Mouse (Mus musculus) thymus, adult 2 months (tissue): ENCODE results near the gene Clca2. TPM values are rescaled to one million over a fixed set of nuclear protein-coding genes. Genes with fewer than 3 reads are reported as not detected.

ENCODE experiments used
- DNase-seq: peaks from one replicate; pipeline ENCODE4 v3.0.0; 2021
- H3K27ac ChIP-seq: fragments of 200-500 bp; 2 replicates; pipeline ENCODE4 v1.5.1; 2012; ENCODE audit warnings: low read length, control low read depth; ENCODE audit not compliant: control insufficient read depth, insufficient read depth
- H3K27me3 ChIP-seq: fragments of 200-500 bp; 2 replicates; pipeline ENCODE4 v1.6.1; 2012; ENCODE audit warnings: mild to moderate bottlenecking, low read length, moderate library complexity, mixed read lengths; ENCODE audit not compliant: control insufficient read depth, insufficient read depth
- H3K36me3 ChIP-seq: fragments of 200-500 bp; 2 replicates; pipeline ENCODE4 v1.6.1; 2012; ENCODE audit warnings: mild to moderate bottlenecking, low read length, moderate library complexity; ENCODE audit not compliant: control insufficient read depth, insufficient read depth
- H3K4me1 ChIP-seq: fragments of 200-500 bp; replicated peaks from 2 replicates; pipeline ENCODE4 v1.6.1; 2012; ENCODE audit warnings: low read length; ENCODE audit not compliant: control insufficient read depth, insufficient read depth
- H3K4me3 ChIP-seq: fragments of 200-500 bp; 2 replicates; pipeline ENCODE4 v1.5.1; 2012; ENCODE audit warnings: mild to moderate bottlenecking, low read length, control low read depth, moderate library complexity; ENCODE audit not compliant: control insufficient read depth, insufficient read depth
- CTCF ChIP-seq: fragments of 200-500 bp; IDR thresholded peaks from 2 replicates; pipeline ENCODE4 v1.5.1; 2012; ENCODE audit warnings: mild to moderate bottlenecking, control low read depth, low read length, moderate library complexity, borderline replicate concordance; ENCODE audit not compliant: control insufficient read depth, poor library complexity, insufficient read depth; ENCODE audit errors: extremely low read depth
- POLR2A ChIP-seq: fragments of 200-500 bp; IDR thresholded peaks from 2 replicates; pipeline ENCODE4 v1.6.1; 2012; ENCODE audit warnings: mild to moderate bottlenecking, low read length, control low read depth, moderate library complexity; ENCODE audit not compliant: control insufficient read depth, poor library complexity, insufficient read depth; ENCODE audit errors: extremely low read depth
- WGBS: fragments of 180-500 bp; shearing (Covaris S2); methylation state at CpG from one replicate; pipeline ENCODE4 v1.1.7; 2018; 5-methylcytosine and 5-hydroxymethylcytosine counted together
- polyA plus RNA-seq: library from polyadenylated mRNA; depleted of rRNA; stranded (reverse); fragments of >200 nt; gene quantifications from 2 replicates; pipeline ENCODE4 v1.2.3, GENCODE M21; 2012; rRNA removed

Clca2 gene
- polyA plus RNA-seq, 1 experiment, result 2.0 TPM

DNA sequence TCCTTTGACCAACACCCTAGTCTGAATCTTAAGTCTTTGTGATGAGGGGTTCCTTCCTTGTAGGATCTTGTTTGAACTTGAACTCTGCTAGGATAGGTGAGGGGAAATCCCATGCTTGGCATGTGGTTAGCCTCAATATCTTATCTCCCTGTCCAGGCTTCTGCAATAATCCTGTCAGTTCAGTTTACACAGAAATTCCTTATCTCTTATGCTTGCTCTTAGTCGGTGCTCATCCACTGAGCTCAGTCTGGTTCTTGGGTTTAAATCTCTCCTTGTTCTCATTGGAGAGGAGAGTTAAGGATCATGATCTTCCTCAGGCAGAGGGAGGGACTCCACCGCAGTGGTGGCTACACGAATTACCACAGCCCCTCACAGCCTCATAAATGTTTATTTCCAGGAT lies 49.4 kb downstream of the Clca2 start:
- H3K4me3 ChIP-seq, result no peak overlapping the region
- WGBS, result 26% methylated on average over 3 of the region's 3 CpGs
- H3K27ac ChIP-seq, result no peak overlapping the region
- no peaks in the 10 kb centered on the region for H3K36me3 ChIP-seq
- TF ChIP-seq CTCF (no peak), POLR2A (no peak)
- H3K4me1 ChIP-seq, result no peaks in the 10 kb centered on the region
- DNase-seq, result no peak
- H3K27me3 ChIP-seq, result no peaks in the 10 kb centered on the region

DNA sequence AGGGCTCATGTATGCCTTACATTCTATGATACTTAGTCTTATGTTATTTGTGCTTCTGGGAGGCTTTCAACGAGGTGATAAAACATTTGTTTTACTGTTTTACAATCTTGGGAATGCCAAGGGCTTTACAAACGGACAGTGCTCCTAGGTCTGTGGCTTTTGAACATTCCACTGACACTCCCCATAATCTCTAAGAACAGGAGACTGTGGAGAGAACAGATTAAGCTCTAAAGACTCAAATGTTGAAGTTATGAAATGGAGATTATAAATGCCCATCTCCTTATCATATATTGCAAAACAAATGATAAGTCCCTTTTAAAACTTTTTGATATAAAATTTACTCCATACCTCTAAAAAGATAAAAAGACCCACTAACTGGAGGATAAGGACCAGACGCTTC lies 60.4 kb downstream of the Clca2 start:
- no peak for TF ChIP-seq CTCF
- no peak for TF ChIP-seq POLR2A
- WGBS, result 74% methylated on average over 3 of the region's 3 CpGs
- H3K27ac ChIP-seq, result no peak overlapping the region
- no peak for DNase-seq
- no peaks in the 10 kb centered on the region for H3K4me1 ChIP-seq
- H3K4me3 ChIP-seq, result no peak overlapping the region
- H3K36me3 ChIP-seq, result no peaks in the 10 kb centered on the region
- H3K27me3 ChIP-seq, result no peaks in the 10 kb centered on the region

DNA sequence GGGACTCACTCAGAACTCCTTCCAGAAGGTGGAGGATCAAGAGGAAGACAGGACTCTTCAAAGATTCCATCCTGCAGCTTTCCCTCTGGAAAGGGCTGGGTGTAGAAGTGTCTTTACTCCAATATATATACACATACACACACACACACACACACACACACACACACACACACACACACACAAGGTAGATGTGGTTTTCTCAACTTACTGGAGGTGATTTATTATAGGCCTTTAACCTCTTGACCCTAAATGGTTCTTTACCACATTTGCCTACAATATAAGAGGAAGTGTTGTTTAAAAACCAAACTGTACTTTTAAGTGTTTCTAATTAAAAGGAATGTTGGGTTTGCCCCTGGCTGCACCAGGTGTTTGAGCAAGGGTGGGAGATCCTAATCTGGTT lies 66.6 kb downstream of the Clca2 start, which contains the start of gene Clca1:
Gene Clca1 (minus strand): TSS at position 101 of the 400 bp plus-strand sequence.
- no peaks in the 10 kb centered on the region for H3K36me3 ChIP-seq
- TF ChIP-seq POLR2A, result no peak
- no peak for TF ChIP-seq CTCF
- H3K4me3 ChIP-seq, result no peak within 1 kb of the TSS
- H3K27me3 ChIP-seq, result no peaks in the 10 kb centered on the region
- no peak within 1 kb of the TSS for H3K27ac ChIP-seq
- no peaks in the 10 kb centered on the region for H3K4me1 ChIP-seq
- DNase-seq, result no peak

DNA sequence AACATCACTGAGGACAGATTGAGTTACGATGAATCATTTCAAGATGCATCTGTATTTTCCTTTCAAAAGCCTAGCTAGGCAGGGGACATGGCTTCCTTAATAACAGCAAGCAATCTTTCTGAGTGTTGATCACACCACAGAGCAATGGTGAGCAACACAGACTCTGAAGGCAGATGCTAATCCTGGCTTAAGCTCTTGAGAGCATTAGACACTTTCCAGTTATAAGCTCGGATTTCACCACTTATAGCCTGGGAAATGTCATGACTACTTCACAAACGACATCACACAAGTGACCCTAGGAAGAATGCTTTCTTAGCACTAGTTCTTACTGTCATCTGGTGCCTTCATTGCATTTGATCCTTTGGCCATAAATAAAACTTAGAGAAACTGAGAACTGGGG lies 71.2 kb downstream of the Clca2 start:
- no peak overlapping the region for H3K27ac ChIP-seq
- no peaks in the 10 kb centered on the region for H3K27me3 ChIP-seq
- no peaks in the 10 kb centered on the region for H3K36me3 ChIP-seq
- H3K4me3 ChIP-seq, result no peak overlapping the region
- WGBS, result 86% methylated on average over 3 of the region's 3 CpGs
- TF ChIP-seq POLR2A (no peak), CTCF (no peak)
- no peak for DNase-seq
- H3K4me1 ChIP-seq, result no peaks in the 10 kb centered on the region

DNA sequence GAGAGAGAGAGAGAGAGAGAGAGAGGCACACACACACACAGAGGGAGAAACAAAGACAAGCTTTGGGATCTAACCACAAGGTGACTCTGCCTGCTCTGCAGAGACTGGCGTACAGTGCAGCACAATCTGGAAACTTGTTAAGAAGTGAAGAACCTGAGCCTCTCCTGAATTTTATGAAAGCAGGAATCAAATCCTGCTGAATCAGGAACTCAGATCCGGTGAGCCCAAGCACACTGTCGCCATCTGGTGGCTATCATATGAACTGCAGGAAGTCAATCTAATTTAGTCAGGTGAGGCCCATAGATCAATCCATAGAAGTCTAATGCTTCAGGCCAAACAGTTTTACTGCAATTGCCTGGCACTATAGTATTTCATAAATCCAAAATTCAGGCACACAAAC lies 72.5 kb downstream of the Clca2 start:
- TF ChIP-seq POLR2A, result no peak
- no peak for TF ChIP-seq CTCF
- DNase-seq, result peak; percentile 24
- Histone ChIP-seq H3K27me3 (no peaks in the 10 kb centered on the region), H3K4me1 (no peaks in the 10 kb centered on the region), H3K27ac (no peak overlapping the region), H3K36me3 (no peaks in the 10 kb centered on the region), H3K4me3 (no peak overlapping the region)
- 37% methylated on average over 3 of the region's 3 CpGs for WGBS

Other genes starting within 250 kb of the Clca2 start
- gene Clca4b, start 166.9 kb downstream of the Clca2 start, polyA plus RNA-seq, result 0.08 and 0.12 TPM in 2 replicates
- 0.03 and 0.05 TPM in 2 replicates for gene Clca4a, start 124.4 kb downstream of the Clca2 start, polyA plus RNA-seq
- gene Clca1, start 66.7 kb downstream of the Clca2 start, polyA plus RNA-seq, result 0.47 TPM in 2 replicates
- gene Odf2l, start 19.1 kb upstream of the Clca2 start, polyA plus RNA-seq, result 4.3 and 4.5 TPM in 2 replicates
- 0.08 TPM in 1 of 2 replicates, not detected in the other for gene Col24a1, start 193.0 kb upstream of the Clca2 start, polyA plus RNA-seq